Mouse (Mus musculus) erythroblast, embryonic 14.5 days (primary cell): ENCODE measurements around the gene Dlgap4.

Experiments used
- GATA1 ChIP-seq: IDR thresholded peaks from 2 replicates; pipeline ENCODE4 v1.6.1; 2012; ENCODE audit warnings: low read length, inconsistent platforms, mixed read lengths
- TAL1 ChIP-seq: IDR thresholded peaks from 3 replicates; pipeline ENCODE4 v1.6.1; 2012; ENCODE audit warnings: low read length, inconsistent platforms, mixed read lengths

- TF ChIP-seq TAL1 (no peak), GATA1 (no peak)
Observed at GRCm38 (mm10) chr2:156665620-156666196, 52.2 kb downstream of the Dlgap4 start.
